Mouse (Mus musculus): ENCODE data around the gene Slc35g3.

Slc35g3 gene

DNA sequence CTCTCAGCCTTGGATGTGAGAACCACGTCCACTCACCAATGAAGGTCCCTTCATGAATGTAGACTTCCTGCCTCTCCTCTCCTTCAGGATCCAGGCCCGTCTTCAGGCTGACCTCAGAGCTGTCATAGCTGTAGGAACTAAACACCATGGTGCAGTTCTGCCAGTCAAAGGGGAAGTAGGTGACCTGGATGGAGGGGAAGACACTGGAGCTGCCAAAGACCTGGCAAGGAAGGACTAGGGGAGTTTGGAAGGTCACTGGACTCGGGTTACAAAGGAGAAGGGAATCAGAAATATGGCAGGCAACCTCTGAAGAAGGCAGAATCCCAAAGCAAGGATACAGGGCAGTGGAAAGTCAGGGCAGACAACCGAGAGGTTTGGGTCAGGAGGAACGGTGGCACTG, 31.7 kb upstream of the Slc35g3 start:
- in situ Hi-C loops (cut with MboI; ENCODE audit: low pct_unique_long_range_greater_than_20kb in 1 of 2, low sequenced_read_pairs in 2 of 2, unreplicated experiment in 1 of 2) = no loop called here

DNA sequence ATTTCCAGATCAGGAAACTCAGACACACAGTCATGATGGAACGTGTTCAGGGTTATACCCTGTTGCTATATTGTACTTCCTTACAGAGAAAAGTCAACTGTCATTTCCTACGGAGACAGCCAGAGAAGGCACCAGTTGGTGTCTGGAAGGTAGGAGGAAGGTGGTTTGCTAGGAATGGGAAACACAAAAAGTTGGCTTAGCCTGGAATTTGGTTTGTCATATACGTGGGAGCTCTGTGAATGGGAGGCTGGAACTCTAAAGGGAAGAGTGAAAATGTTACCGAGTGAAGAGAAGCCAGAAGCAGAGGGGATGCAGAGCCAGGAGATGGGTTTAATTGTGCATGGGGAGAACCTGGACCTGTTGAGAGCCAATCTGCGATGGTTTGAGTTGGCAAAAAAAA, 29.7 kb upstream of the Slc35g3 start:
- in situ Hi-C loops (cut with MboI; ENCODE audit: low pct_unique_long_range_greater_than_20kb in 1 of 2, low sequenced_read_pairs in 2 of 2, unreplicated experiment in 1 of 2) = no loop called here

DNA sequence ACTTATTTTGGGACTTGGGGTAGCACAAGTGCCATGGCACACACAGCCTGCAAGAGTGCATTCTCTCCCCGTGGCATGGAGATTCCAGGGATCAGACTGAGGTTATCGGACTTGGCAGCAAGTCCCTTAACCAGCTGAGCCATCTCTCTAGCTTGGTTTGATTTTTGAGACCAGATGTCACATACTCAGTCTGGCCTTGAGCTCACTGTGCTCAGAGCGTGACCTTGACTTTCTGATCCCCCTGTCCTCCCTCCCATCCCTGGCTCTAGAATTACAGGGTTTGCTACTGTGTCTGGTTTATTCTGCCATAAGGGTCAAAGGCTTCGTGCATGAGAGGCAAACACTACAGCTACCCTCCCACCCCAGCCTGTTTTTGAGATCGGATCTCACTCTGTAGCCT, 27.7 kb upstream of the Slc35g3 start:
- in situ Hi-C loops (cut with MboI; ENCODE audit: low pct_unique_long_range_greater_than_20kb in 1 of 2, low sequenced_read_pairs in 2 of 2, unreplicated experiment in 1 of 2) = no loop called here

DNA sequence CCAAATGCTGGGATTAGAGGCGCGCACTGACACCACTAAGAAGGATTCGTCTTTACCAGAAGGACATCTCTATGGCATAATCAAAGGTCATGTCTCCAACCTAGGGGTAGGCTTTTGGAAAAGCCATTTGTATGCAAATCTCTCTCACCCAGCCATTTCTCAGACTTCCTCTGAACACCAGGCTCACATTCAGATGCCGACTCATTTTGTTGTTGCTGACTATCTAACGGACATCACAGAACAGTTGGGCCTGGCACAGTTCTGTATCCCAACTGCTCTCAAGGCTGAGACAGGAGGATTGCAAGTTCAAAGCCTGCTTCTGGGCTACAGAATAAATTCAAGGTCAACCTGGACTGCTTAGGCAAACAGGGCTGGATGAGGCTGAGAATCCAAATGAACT, 25.5 kb upstream of the Slc35g3 start:
- in situ Hi-C loops (cut with MboI; ENCODE audit: low pct_unique_long_range_greater_than_20kb in 1 of 2, low sequenced_read_pairs in 2 of 2, unreplicated experiment in 1 of 2) = no loop called here

DNA sequence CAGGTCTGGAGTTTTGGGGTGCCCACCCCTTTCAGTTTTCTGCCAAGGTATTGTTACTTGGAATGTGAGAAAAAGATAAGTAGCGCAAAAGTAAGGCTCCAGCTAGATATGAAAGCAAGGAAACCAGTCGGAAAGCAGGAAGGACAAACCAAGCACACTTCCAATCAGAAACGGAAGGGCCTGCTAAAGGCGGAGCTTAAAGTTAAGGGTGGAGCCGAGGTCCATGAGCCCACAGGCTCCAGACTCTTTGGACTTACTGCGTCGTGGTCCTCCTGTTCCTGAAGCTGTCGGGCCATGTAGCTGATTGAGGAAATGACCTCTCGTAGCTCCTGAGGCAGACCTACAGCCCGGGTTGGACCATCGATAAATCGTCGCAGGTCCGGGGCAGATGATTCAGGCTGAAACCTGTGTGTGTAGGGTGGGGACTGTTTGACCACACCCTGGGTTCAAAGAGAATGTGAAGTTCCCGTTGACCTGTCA, 23.1 kb upstream of the Slc35g3 start:
- in situ Hi-C loops (cut with MboI; ENCODE audit: low pct_unique_long_range_greater_than_20kb in 1 of 2, low sequenced_read_pairs in 2 of 2, unreplicated experiment in 1 of 2) = no loop called here

DNA sequence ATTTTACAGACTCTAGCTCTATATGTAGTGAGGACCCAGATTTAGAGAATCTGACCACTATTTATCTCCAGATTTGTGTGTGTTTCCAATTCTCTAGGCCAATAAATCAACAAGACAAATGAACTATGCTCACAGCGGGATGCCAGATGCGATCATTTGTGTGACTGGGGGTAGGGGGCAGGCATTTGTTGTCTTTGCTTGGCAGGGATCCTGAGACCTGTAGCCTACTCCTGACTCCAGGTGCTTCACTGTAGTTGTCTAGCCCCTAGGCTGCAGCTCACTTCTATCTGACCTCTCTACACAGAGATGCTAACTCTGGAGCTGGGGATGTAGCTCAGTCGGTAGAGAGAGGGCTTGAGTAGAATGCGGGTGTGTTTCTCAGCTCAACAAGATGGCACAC, 20.1 kb upstream of the Slc35g3 start:
- in situ Hi-C loops (cut with MboI; ENCODE audit: low pct_unique_long_range_greater_than_20kb in 1 of 2, low sequenced_read_pairs in 2 of 2, unreplicated experiment in 1 of 2) = no loop called here

DNA sequence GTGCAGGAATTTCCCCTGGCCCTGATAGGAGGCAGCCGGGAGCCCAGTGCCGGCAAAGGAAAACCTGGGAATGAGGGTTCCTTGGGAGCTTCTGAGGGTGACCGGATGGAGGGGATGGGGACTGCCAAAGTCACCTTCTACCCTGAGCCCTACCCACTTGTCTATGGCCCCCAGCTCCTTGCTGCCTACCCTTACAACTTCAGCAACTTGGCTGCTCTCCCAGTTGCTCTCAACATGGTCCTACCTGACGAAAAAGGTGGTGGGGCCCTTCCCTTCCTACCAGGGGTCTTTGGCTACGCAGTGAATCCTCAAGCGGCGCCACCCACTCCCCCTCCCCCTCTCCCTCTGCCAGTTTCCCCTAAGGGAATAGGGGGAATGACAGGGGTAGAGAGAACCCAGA, 17.2 kb upstream of the Slc35g3 start:
- in situ Hi-C loops (cut with MboI; ENCODE audit: low pct_unique_long_range_greater_than_20kb in 1 of 2, low sequenced_read_pairs in 2 of 2, unreplicated experiment in 1 of 2) = no loop called here

DNA sequence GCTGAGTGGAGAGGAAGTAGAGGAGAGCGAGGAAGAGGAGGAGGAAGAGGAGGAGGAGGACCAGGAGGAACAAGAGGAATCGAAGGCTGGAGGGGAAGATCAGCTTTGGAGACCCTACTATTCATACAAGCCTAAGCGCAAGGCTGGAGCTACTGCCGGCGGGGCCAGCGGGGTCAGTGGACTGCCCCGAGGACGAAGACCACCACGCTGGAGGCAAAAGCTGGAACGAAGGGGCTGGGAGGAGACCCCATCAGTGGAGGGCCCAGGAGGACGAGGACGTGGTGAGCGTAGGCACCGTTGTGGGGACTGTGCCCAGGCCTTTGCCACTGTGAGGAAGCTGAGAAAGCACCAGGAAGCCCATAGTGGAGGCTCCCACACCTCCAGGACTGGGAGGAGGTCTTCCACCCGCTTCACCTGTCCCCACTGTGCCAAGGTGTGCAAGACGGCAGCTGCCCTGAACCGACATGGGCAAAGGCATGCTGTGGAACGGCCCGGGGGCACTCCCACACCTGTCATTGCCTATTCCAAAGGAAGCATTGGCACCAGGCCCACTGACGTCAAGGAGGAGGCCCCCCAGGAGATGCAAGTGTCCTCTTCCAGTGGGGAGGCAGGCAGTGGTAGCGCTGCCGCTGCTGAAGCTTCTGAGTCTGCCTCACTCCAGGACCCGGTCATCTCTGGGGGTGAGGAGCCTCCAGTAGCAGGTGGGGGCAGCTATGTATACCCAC, 16.7 kb upstream of the Slc35g3 start:
- in situ Hi-C loops (cut with MboI; ENCODE audit: low pct_unique_long_range_greater_than_20kb in 1 of 2, low sequenced_read_pairs in 2 of 2, unreplicated experiment in 1 of 2) = no loop called here

DNA sequence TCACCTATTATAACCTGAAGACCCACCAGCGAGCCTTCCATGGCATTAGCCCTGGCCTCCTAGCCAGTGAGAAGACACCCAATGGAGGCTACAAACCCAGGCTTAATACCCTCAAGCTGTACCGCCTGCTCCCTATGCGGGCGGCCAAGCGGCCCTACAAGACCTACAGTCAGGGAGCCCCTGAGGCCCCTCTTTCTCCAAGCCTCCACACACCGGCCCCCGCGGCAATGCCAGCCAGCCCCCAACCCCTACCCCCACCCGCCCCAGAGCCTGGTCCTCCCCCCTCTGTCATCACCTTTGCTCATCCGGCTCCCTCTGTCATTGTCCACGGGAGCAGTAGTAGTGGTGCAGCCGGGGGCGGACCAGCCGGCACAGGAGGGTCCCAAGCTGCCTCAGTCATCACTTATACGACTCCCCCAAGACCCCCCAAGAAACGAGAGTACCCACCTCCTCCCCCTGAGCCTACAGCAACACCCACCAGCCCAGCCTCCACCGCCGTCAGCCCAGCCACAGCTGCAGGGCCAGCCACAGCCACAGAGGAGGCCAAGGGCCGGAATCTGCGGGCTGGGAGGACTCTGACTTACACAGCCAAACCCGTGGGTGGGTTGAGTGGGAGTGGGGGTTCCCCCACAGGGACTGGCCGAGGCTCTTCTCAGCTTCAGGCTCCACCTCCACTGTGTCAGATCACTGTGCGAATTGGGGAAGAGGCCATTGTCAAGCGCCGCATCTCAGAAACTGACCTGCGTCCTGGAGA, 15.9 kb upstream of the Slc35g3 start:
- in situ Hi-C loops (cut with MboI; ENCODE audit: low pct_unique_long_range_greater_than_20kb in 1 of 2, low sequenced_read_pairs in 2 of 2, unreplicated experiment in 1 of 2) = no loop called here

DNA sequence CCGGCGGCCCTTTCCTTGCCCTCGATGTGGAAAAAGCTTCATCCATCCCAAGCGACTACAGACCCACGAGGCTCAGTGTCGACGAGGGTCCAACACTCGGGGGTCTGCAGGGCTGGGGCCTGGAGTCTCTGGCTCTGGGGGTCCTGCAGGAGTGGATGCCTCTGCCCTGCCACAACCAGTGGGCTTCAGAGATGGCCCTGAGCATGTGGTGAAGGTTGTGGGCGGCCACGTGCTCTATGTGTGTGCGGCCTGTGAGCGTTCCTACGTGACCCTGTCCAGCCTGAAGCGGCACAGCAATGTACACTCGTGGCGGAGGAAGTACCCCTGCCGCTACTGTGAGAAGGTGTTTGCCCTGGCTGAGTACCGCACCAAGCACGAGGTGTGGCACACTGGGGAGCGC, 14.7 kb upstream of the Slc35g3 start:
- in situ Hi-C loops (cut with MboI; ENCODE audit: low pct_unique_long_range_greater_than_20kb in 1 of 2, low sequenced_read_pairs in 2 of 2, unreplicated experiment in 1 of 2) = no loop called here

DNA sequence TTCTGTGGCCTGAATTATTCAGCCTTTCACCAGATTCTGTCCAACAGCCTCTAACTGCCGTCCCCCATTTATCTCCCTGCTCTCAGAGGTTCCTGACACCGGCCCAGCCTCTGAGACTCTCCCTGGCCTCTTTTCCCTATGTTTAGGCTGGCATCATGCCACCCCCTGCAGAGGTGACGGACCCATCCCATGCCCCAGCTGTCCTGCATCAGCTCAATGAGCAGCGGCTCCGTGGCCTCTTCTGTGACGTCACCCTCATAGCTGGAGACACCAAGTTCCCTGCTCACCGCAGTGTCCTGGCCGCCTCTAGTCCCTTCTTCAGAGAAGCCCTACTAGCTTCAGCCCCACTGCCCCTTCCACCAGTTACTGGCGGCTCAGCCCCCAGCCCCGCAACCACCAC, 13.9 kb upstream of the Slc35g3 start:
- in situ Hi-C loops (cut with MboI; ENCODE audit: low pct_unique_long_range_greater_than_20kb in 1 of 2, low sequenced_read_pairs in 2 of 2, unreplicated experiment in 1 of 2) = no loop called here

DNA sequence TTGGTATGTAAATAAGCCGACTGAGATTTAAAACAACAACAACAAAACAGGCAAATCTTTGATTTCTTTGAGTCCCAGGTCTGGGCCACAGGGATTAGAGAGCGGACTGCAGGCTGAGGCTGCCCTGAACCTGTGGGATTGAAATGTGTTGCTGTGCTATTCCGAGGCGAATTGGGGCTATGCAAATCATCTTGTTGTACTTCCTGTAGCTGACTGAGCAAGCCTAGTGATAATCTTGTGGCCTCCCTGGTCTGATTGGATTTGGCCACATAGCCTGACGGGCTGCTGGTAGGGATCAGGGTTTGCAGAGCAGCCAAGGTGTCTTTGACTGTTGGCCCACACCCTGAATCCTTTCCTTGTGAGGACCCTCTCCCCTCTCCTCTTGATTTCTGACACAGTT, 13.2 kb upstream of the Slc35g3 start:
- in situ Hi-C loops (cut with MboI; ENCODE audit: low pct_unique_long_range_greater_than_20kb in 1 of 2, low sequenced_read_pairs in 2 of 2, unreplicated experiment in 1 of 2) = no loop called here

DNA sequence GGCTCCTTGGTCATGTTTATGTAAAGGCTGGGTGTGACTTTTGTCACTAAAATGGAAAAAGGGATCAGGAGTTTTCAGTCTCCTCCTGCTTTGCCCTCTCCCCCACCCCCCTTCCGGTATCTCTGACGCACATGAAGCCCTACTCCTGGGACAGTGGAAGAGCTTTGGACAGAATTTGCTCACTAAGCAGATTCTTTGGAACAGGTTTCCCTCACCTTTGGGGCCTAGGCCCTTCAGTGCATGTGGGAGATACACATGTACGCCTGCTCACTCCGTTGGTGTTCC, 5.8 kb upstream of the Slc35g3 start:
- in situ Hi-C loops (cut with MboI; ENCODE audit: low pct_unique_long_range_greater_than_20kb in 1 of 2, low sequenced_read_pairs in 2 of 2, unreplicated experiment in 1 of 2) = no loop called here

DNA sequence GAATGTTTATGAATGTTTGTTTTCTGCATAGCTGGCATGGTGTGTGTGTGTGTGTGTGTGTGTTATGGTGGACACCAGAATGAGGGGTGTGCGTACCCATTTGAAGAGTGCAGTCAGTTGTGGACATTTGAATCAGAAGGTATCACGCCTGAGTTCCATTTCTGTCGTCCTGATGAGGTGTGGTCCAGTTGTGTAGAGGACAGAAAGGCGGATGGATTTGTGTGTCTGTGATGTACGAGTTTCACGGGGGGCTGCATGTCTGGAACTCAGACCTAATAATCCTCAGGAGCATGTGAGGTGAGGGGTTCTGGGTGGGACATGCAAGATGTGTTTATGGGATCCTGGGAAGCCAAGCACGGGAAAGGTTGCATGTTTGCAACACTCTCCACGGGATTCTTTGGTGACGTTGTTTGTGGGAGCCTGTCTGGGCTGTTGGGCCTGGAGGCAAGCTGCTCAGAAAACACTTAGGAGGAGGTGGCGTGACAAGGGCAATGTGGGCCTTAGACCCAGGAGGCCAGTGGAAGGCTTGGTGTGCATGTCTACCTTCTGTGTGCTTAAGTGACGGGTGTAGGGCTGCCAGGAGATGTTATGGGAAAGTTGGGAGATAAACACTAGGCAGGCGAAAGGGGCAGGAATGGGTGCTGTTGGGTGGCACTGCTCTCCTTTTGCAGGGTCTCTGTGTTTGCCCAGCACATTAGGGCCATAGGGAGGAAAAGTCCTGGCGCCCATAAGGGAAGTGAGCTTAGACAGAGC, 5.3 kb upstream of the Slc35g3 start:
- in situ Hi-C loops (cut with MboI; ENCODE audit: low pct_unique_long_range_greater_than_20kb in 1 of 2, low sequenced_read_pairs in 2 of 2, unreplicated experiment in 1 of 2) = no loop called here

DNA sequence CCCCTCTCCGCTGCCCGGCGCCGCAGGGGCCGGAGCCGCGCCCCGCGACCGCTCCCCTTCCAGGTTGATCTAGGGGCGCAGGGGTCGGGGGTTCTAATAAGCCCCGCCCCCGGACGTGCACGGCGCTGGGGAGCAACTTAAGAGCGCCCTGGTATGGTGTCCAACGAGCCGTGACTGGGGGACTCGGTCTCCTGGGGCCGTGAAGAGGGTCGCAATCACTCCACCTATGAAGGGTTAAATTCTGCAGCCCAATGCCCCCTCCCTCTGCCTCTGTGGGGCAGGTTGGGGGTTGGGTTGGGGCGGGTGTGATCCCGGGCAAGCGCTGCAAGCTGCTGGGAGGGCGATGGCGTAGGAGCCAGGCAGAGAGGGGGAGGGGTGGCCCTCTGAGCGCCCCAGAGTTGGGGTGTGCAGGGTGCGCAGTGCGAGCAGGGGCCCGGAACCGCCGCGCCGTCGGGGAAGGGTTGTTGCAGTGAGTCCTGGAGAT, 4.4 kb upstream of the Slc35g3 start:
- in situ Hi-C loops (cut with MboI; ENCODE audit: low pct_unique_long_range_greater_than_20kb in 1 of 2, low sequenced_read_pairs in 2 of 2, unreplicated experiment in 1 of 2) = no loop called here

DNA sequence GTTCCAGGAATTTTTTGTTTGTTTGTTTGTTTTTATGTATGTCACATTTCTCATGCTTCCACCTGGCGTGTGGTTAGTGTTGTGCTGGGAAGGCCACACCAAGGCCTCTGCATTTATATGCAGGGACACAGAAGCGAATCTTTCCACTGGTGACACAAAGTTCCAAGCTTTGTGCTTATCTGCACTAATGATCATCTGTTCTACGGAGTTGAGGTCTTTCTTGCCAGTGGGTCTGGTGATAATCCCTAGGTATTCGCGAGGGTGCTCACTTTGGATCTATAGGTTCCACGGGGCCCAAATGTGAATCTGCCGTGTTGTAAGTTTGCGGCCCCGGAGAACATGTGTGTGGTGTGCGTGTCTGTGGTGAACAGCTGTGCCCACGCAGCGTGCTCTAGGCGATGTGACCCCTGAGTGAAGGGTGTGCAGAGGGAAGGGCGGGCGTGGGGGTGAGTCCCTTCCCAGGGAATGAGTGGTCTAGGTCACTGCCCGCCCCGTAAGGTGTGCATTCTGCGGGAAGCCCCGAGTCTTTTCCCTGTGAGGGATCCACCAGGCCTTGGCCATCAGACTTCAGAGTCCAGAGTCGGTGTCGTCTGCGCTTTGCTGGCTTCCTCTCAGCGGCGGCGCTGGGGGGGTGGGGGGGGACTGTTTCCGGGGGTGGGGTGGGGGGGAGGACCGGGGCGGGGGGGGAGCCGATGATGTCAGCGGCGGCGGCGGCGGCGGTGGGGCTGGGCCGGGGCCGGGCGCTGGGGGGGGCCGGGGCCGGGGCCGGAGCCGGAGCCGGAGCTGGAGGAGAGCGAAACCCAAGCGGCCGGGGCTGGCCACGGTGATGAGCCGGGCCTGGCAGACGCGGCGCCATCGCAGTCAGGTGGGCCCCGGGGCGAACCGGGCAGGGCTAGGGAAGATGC, 3.7 kb upstream of the Slc35g3 start, which contains the start of gene Zbtb4:
Gene Zbtb4, plus strand, starts transcription at position 692 of the 905 bp plus-strand sequence.
- in situ Hi-C loops (cut with MboI; ENCODE audit: low pct_unique_long_range_greater_than_20kb in 1 of 2, low sequenced_read_pairs in 2 of 2, unreplicated experiment in 1 of 2) = no loop called here

DNA sequence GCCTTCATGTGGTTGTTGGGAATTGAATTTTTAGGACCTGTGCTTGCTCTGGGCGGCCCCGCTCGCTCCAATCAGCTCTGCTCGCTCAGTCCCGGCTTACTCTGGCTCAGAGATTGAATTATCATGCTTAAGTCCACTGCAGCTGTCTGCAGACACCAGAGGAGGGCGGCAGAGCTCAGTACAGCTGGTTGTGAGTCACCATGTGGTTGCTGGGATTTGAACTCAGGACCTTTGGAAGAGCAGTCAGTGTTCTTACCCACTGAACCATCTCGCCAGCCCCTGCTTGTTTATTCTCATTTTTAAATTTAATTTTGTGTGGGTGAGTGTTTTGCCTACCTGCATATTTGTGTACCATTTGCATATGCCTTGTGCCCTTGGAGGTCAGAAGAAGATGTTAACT, 1.8 kb upstream of the Slc35g3 start:
- in situ Hi-C loops (cut with MboI; ENCODE audit: low pct_unique_long_range_greater_than_20kb in 1 of 2, low sequenced_read_pairs in 2 of 2, unreplicated experiment in 1 of 2) = no loop called here

DNA sequence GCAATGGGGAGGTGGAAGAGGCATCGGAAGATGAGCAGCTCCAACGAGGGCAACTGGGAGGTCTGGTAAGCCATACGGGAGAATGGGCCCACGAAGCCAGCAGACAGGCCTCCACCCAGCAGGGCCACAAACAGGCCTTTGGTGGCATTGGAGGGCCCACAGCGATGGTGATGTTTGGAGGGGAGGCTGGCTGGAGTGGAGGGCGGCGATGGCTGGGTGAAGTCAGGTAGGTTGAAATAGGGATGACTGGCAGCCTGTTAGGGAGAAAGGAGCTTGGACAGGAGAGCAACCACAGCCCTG, 917 bp downstream of the Slc35g3 start:
- in situ Hi-C loops (cut with MboI; ENCODE audit: low pct_unique_long_range_greater_than_20kb in 1 of 2, low sequenced_read_pairs in 2 of 2, unreplicated experiment in 1 of 2) = no loop called here
